Mouse (Mus musculus) embryonic facial prominence, embryonic 10.5 days (tissue): ENCODE results near the gene Mia3. TPM values are rescaled to one million over a fixed set of nuclear protein-coding genes. Genes with fewer than 3 reads are reported as not detected.
"Not testable (repeated sequence)": the region's sequence is repeated elsewhere in the genome, so short reads cannot be mapped to it uniquely, and the experiment has no call there.

ENCODE experiments used
- DNase-seq: peaks from one replicate; pipeline ENCODE4 v3.0.0-alpha.2; 2017; ENCODE audit warnings: low spot score
- H3K27ac ChIP-seq: fragments of 300-500 bp; sonication (generic); replicated peaks from 2 replicates; pipeline ENCODE4 v1.5.1; 2016; ENCODE audit warnings: mild to moderate bottlenecking
- H3K27me3 ChIP-seq: fragments of 300-500 bp; sonication (generic); replicated peaks from 2 replicates; pipeline ENCODE4 v1.6.1; 2016; ENCODE audit warnings: low read depth, mild to moderate bottlenecking; ENCODE audit not compliant: poor library complexity, severe bottlenecking
- H3K36me3 ChIP-seq: fragments of 300-500 bp; sonication (generic); replicated peaks from 2 replicates; pipeline ENCODE4 v1.6.1; 2016; ENCODE audit warnings: mild to moderate bottlenecking, moderate library complexity
- H3K4me1 ChIP-seq: fragments of 300-500 bp; sonication (generic); 2 replicates; pipeline ENCODE4 v1.6.1; 2016
- H3K4me3 ChIP-seq: fragments of 300-500 bp; sonication (generic); 2 replicates; pipeline ENCODE4 v1.5.1; 2016; ENCODE audit warnings: mild to moderate bottlenecking, moderate library complexity
- H3K9me3 ChIP-seq: fragments of 300-500 bp; sonication (generic); 2 replicates; pipeline ENCODE4 v1.6.1; 2016; ENCODE audit warnings: mild to moderate bottlenecking
- WGBS: fragments of 180-500 bp; shearing (Covaris S2); methylation state at CpG from one replicate; pipeline ENCODE4 v1.1.7; 2016; 5-methylcytosine and 5-hydroxymethylcytosine counted together
- polyA plus RNA-seq: library from polyadenylated mRNA; unstranded; fragments of >200 nt; fragmentation: Nextera tagmentation; extraction: Ambion mirVana; gene quantifications from 2 replicates; pipeline ENCODE4 v1.2.1, GENCODE M21; 2016

The Mia3 gene
- polyA plus RNA-seq, 1 experiment from 2014 or later: 89.1 TPM

DNA sequence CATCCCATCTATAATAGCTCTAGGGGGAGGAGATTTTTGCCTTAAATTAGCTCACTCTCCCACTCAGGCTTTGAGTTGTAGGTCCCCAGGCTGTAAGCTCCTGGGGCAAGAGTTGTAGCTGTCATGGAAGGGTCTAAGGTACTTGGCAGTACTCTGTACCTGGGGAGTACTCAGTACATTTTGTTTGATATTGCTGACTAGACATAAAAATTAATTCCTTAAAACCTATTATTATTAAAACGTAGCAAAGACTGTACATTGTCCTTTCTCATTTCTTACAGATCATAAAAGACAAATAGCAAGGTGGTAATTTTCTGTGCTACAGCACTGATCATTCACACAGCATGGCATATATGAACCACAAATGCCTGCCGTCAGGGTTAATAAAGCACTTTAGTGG is 45.4 kb downstream of the Mia3 start:
- DNase-seq: no peak
- Histone ChIP-seq H3K27ac (no peak overlapping the region), H3K4me1 (no peaks in the 10 kb centered on the region), H3K4me3 (no peak overlapping the region), H3K27me3 (no peaks in the 10 kb centered on the region), H3K9me3 (peaks cover 3% of the 10 kb centered on the region; the same call in 1 of the 2 replicates), H3K36me3 (peaks cover 95% of the 10 kb centered on the region)
- 95% methylated on average over 2 of the region's 2 CpGs for WGBS

DNA sequence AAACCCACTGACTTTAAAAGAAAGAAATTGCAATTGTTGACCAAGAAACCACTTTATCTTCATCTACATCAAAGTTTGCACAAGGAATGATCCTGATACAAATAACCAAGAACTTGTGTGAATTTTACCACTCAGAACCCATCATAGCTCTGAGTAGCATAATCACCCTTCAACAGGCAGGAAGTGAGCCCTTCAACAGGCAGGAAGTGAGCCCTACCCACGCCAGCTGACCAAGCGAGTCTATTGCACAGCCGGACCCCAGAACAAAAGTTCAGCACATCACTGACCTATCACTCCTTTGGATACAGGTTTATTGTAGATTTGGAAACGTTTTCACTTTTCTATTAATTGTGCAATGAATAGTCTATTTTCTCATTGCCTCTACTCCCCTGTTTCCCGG is 46.9 kb downstream of the Mia3 start:
- peaks cover 94% of the 10 kb centered on the region for H3K36me3 ChIP-seq
- not testable (repeated sequence) for H3K4me1 ChIP-seq, DNase-seq, H3K27me3 ChIP-seq, H3K27ac ChIP-seq, H3K9me3 ChIP-seq, H3K4me3 ChIP-seq
- WGBS: 91% methylated on average over 5 of the region's 5 CpGs

- H3K36me3 ChIP-seq: peaks cover 94% of the 10 kb centered on the region
- no peaks in the 10 kb centered on the region for H3K27me3 ChIP-seq
- no peak for DNase-seq
- no peak overlapping the region for H3K4me3 ChIP-seq
- 85% methylated on average over 3 of the region's 3 CpGs for WGBS
- peaks cover 3% of the 10 kb centered on the region; the same call in 1 of the 2 replicates for H3K9me3 ChIP-seq
- no peaks in the 10 kb centered on the region for H3K4me1 ChIP-seq
- no peak overlapping the region for H3K27ac ChIP-seq
These were observed 48.6 kb downstream of the Mia3 start for GRCm38 (mm10) chr1:183320708-183321107.

- H3K36me3 ChIP-seq: peaks cover 83% of the 10 kb centered on the region
- WGBS: 90% methylated on average over 2 of the region's 2 CpGs
- DNase-seq: no peak
- H3K9me3 ChIP-seq: no peaks in the 10 kb centered on the region
- no peak overlapping the region for H3K4me3 ChIP-seq
- no peak overlapping the region for H3K27ac ChIP-seq
- no peaks in the 10 kb centered on the region for H3K27me3 ChIP-seq
- H3K4me1 ChIP-seq: no peaks in the 10 kb centered on the region
These were observed 53.6 kb downstream of the Mia3 start for GRCm38 (mm10) chr1:183315783-183316182.

DNA sequence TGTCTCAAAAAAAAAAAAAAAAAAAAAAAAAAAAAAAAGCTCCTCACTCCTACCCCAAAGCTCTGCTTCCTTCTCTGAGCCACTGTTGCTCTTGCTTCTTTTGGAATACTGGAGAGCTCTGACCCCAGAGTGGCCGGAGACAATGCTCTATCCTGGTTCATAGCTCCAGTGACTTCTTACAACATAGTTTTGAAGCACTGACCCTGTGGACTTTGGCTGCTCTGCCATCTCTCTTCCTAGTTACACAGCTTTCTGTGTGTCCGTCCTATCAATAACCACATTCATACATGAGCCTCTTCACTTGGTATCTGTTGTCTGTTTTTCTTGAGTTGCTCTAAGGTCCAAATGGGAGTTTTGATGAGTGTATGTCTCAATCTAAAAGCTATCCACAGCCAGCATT is 57.3 kb downstream of the Mia3 start:
- Histone ChIP-seq H3K4me3 (no peak overlapping the region), H3K36me3 (peaks cover 80% of the 10 kb centered on the region), H3K27me3 (no peaks in the 10 kb centered on the region), H3K4me1 (no peaks in the 10 kb centered on the region), H3K27ac (no peak overlapping the region), H3K9me3 (no peaks in the 10 kb centered on the region)
- WGBS: 92% methylated on average over 2 of the region's 2 CpGs
- no peak for DNase-seq

- WGBS: 86% methylated on average over 2 of the region's 2 CpGs
- not testable (repeated sequence) for H3K27me3 ChIP-seq, H3K4me3 ChIP-seq, H3K9me3 ChIP-seq, H3K4me1 ChIP-seq, DNase-seq, H3K27ac ChIP-seq
- peaks cover 66% of the 10 kb centered on the region for H3K36me3 ChIP-seq
These were observed 59.8 kb downstream of the Mia3 start for GRCm38 (mm10) chr1:183309601-183310000.

GRCm38 (mm10) chr1:183308476-183308875 is 60.9 kb downstream of the Mia3 start:
- peaks cover 55% of the 10 kb centered on the region for H3K36me3 ChIP-seq
- H3K27me3 ChIP-seq: no peaks in the 10 kb centered on the region
- WGBS: 89% methylated on average over 1 of the region's 1 CpGs
- H3K4me3 ChIP-seq: no peak overlapping the region
- no peak for DNase-seq
- H3K9me3 ChIP-seq: no peaks in the 10 kb centered on the region
- H3K4me1 ChIP-seq: no peaks in the 10 kb centered on the region
- no peak overlapping the region for H3K27ac ChIP-seq

DNA sequence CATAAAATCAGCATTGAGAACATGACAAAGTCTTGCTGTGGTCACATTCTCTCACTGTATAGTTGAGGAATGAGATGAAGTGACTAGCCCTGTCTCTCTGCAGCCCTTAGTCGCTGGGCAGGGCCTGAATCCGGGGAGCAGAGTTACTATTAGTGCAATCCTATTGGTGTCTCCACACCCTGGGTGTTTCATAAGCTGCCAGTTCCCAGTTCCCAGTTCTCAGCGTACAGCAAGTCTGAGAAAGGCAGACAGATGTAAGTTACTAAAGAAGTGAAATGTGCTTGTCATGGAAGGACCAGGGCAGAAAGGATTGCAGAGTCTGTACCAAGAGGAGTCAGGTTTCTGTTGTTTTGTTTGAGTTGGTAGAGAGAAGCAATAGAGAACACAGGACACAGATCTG is 61.8 kb downstream of the Mia3 start:
- no peak for DNase-seq
- Histone ChIP-seq H3K9me3 (no peaks in the 10 kb centered on the region), H3K4me3 (no peak overlapping the region), H3K27ac (no peak overlapping the region), H3K4me1 (no peaks in the 10 kb centered on the region), H3K36me3 (peaks cover 45% of the 10 kb centered on the region), H3K27me3 (no peaks in the 10 kb centered on the region)
- WGBS: 81% methylated on average over 3 of the region's 3 CpGs

GRCm38 (mm10) chr1:183299161-183299560 is 70.2 kb downstream of the Mia3 start:
- no peak overlapping the region for H3K27ac ChIP-seq
- no peaks in the 10 kb centered on the region for H3K9me3 ChIP-seq
- peak; percentile 93 for DNase-seq
- no peaks in the 10 kb centered on the region for H3K27me3 ChIP-seq
- 0 out of 2 replicates have a peak, but pooled peaks cover 4% of the 10 kb centered on the region for H3K4me1 ChIP-seq
- no peak overlapping the region for H3K4me3 ChIP-seq
- 88% methylated on average over 6 of the region's 6 CpGs for WGBS
- no peaks in the 10 kb centered on the region for H3K36me3 ChIP-seq

DNA sequence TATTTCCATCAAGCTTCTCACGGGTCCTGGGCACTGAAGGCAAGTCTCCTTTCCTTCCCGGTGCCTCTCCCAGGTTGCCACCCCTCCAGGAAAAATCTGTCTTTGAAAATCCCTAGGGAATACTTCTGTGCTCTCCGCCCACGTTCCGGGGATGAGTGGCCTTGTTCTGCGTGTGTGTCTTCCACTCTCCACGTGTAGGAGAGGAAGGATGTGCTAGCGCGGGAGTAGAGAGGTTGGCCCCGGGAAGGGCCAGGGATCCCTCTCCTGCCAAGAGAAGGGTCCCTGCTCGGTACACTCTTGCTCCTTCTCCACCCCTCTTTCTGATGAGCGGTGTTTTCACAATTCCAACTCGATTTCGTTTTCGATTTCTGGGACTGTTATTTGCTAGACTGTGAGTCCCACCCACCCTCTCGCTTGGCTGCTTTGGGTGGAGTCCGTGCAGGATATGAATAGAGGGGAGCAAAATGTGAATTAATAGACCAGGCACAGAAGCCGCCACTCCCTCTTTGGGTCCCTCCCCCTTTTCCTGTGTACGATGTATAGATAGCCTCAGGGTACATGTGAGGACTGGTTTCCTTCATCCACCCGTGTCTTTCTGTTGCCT is 71.4 kb downstream of the Mia3 start:
- peak; percentile 53 for DNase-seq
- under 1% methylated on average over 20 of the region's 20 CpGs for WGBS
- peak overlapping the region; percentile 62 for H3K4me3 ChIP-seq
- peak overlapping the region; percentile 83 for H3K27ac ChIP-seq
- peaks cover 11% of the 10 kb centered on the region for H3K36me3 ChIP-seq
- no peaks in the 10 kb centered on the region for H3K9me3 ChIP-seq
- no peaks in the 10 kb centered on the region for H3K27me3 ChIP-seq
- 0 out of 2 replicates have a peak, but pooled peaks cover 4% of the 10 kb centered on the region for H3K4me1 ChIP-seq

DNA sequence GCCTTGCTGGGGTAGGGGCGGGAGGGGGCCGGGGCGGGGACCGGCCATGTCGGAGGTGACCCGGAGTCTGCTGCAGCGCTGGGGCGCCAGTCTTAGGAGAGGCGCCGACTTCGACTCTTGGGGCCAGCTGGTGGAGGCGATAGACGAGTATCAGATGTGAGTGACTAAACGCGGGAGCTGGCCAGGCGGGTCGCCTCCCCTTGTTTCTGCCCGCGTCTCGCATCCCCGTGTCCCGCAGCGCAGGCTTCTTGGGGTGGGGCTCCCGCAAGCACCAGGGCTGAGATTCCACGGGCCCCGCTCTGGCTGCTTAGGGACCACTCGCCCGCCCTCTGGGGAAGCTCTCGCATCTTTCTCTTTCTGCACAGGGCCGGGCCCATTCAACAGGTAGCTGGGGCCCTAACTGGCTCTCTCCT is 71.9 kb downstream of the Mia3 start:
- Histone ChIP-seq H3K4me3 (peak overlapping the region; percentile 62), H3K27me3 (no peaks in the 10 kb centered on the region), H3K27ac (peak overlapping the region; percentile 83), H3K4me1 (0 out of 2 replicates have a peak, but pooled peaks cover 4% of the 10 kb centered on the region), H3K9me3 (no peaks in the 10 kb centered on the region), H3K36me3 (peaks cover 16% of the 10 kb centered on the region)
- DNase-seq: peak; percentile 77
- under 1% methylated on average over 30 of the region's 30 CpGs for WGBS

DNA sequence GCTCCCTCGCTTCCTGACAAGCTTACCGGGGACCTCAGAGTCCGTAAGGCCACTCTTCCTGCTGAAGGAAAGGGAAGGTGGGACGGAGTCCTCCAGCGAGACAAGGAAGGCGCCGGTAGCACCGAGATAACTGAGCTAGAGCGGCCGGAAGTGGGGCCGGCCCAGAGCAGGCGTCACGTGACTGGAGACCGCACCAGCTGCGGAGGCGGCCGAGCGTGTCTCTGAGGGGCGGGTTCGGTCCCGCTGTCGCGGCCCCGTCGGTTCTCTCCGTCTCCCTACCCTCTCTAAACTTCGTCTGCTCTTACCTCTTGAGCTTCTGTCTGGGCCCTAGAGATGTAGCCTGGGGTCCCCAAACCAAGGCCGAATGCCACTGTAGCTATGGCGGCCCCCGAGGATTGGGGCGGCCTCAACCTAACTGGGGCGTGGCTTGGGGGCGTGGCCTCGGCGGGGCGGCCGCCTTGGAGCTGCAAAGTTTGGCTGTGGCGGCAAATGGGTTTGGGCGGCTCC is 72.4 kb downstream of the Mia3 start, which contains the start of gene Brox:
Brox (minus strand) TSS at position 393 of the 507 bp plus-strand sequence.
- H3K9me3 ChIP-seq: no peaks in the 10 kb centered on the region
- peak within 1 kb of the TSS; percentile 83 for H3K27ac ChIP-seq
- 0 out of 2 replicates have a peak, but pooled peaks cover 4% of the 10 kb centered on the region for H3K4me1 ChIP-seq
- H3K4me3 ChIP-seq: peak within 1 kb of the TSS; percentile 62
- 0% methylated on average over 39 of the region's 39 CpGs for WGBS
- peak; percentile 95 for DNase-seq
- no peaks in the 10 kb centered on the region for H3K27me3 ChIP-seq
- peaks cover 22% of the 10 kb centered on the region for H3K36me3 ChIP-seq

DNA sequence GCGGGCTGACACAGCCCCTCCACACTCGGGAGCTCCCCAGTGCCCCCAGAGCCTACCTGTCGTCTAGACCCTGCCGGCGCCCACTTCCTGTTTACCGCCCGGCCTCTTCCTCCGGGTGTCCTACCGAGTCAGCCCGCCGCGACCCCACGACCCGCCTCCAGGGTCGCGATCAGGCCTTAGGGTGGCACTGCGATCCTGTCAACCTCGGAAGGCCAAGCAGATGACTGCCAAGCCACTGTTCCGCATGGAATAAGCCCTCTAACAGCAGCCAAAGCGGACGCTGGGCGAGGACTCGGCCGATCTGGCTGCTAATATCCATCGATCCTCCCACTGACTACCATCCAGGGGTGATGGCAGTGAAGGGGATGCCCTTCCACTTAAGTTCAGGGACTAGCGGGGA is 72.9 kb downstream of the Mia3 start, which contains the start of gene Aida:
Aida (plus strand) TSS at position 126 of the 400 bp plus-strand sequence.
- Histone ChIP-seq H3K4me3 (peak within 1 kb of the TSS; percentile 62), H3K27ac (peak within 1 kb of the TSS; percentile 83), H3K27me3 (no peaks in the 10 kb centered on the region), H3K9me3 (no peaks in the 10 kb centered on the region), H3K36me3 (peaks cover 26% of the 10 kb centered on the region), H3K4me1 (0 out of 2 replicates have a peak, but pooled peaks cover 4% of the 10 kb centered on the region)
- DNase-seq: peak; percentile 72
- WGBS: under 1% methylated on average over 26 of the region's 26 CpGs
